Comparison of ENCODE assay signal across 7 mouse cellular contexts in the genomic region with DNA sequence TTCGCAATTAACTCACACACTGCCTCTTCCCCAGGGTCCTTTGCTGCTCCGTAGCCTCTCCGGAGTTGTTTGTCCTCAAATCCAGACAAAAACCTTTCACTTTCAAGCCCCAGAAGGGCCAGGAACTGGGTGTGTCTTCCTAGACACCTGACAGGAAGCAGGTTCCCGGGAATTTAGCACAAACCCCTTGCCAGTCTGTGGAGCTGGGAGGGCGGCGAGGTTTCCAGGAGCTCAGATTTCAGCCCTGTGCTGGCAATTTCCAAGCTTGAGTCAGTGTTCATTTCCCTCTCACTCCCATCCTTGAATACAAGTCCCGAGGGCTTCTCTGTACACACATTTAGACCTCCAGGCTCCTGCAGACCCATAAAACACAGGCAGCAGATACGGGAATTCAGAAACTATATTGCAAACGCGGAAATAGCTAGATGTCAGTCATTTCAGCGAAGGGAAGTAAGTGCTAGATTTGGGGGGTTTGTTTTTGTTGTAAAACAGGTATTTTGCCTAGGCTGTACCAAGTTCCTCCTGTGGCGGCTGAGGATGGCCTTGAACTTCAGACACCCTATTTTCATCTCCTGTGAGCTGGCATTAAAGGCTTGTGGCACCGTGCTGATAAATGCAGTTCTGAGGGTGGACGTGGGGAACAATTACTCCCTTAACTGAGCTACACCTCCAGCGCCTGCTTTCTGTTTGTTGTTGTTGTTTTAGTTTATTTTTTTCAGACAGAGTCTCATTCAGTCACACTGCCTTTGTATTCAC. TPM values are rescaled to one million over a fixed set of nuclear protein-coding genes. Genes with fewer than 3 reads are reported as not detected.
DNase-seq lines count a peak whose midpoint lies in the region; ATAC-seq and TF ChIP-seq lines count a peak whose summit lies in the region.

No protein-coding gene starts in this region.

- peaks cover 30% of the 10 kb centered on the region for H3K4me1 ChIP-seq in E14TG2a.4 (replicated peaks; ENCODE audit: low read depth, low read length)
- H3K4me1 ChIP-seq in heart, embryonic 13.5 days, result peaks cover 21% of the 10 kb centered on the region
- H3K4me1 ChIP-seq in limb, embryonic 13.5 days, result peaks cover 20% of the 10 kb centered on the region

- H3K36me3 ChIP-seq in E14TG2a.4 (ENCODE audit: insufficient read depth, low read length), result no peaks in the 10 kb centered on the region
- no peaks in the 10 kb centered on the region for H3K36me3 ChIP-seq in heart, embryonic 13.5 days
- H3K36me3 ChIP-seq in limb, embryonic 13.5 days, result no peaks in the 10 kb centered on the region

- peak; percentile 40 for DNase-seq in NIH3T3 (ENCODE audit: low read depth)
- DNase-seq in ovary, postnatal 36 days (ENCODE audit: low spot score), result no peak
- no peak for DNase-seq in spleen, postnatal 36 days (ENCODE audit: low spot score in 2 of 2)
- no peak for DNase-seq in retina, embryonic 14.5 days (ENCODE audit: low spot score)

- ATAC-seq in heart, embryonic 13.5 days (ENCODE audit: extremely low read depth, insufficient number of reproducible peaks, low FRiP score, low TSS enrichment), result no peak
- peak; percentile 84 for ATAC-seq in limb, embryonic 13.5 days (ENCODE audit: low FRiP score, low read depth)

- peak overlapping the region; percentile 33; the same call in 1 of the 2 replicates for H3K9ac ChIP-seq in heart, embryonic 13.5 days
- H3K9ac ChIP-seq in limb, embryonic 13.5 days, result no peak overlapping the region

- no peak for TF ChIP-seq CTCF in E14TG2a.4 (conservative IDR thresholded peaks at IDR 0.05; ENCODE audit: low read length)

- H3K4me3 ChIP-seq in E14TG2a.4 (replicated peaks; ENCODE audit: low read length), result peak overlapping the region; percentile 65
- H3K4me3 ChIP-seq in heart, embryonic 13.5 days, result no peak overlapping the region
- H3K4me3 ChIP-seq in limb, embryonic 13.5 days, result peak overlapping the region; percentile 28

- H3K27ac ChIP-seq in heart, embryonic 13.5 days (replicated peaks), result no peak overlapping the region
- H3K27ac ChIP-seq in limb, embryonic 13.5 days, result peak overlapping the region; percentile 69; the same call in 1 of the 2 replicates

- H3K9me3 ChIP-seq in E14TG2a.4 (ENCODE audit: low read length), result no peaks in the 10 kb centered on the region
- H3K9me3 ChIP-seq in heart, embryonic 13.5 days, result no peaks in the 10 kb centered on the region
- no peaks in the 10 kb centered on the region for H3K9me3 ChIP-seq in limb, embryonic 13.5 days

- H3K27me3 ChIP-seq in E14TG2a.4 (ENCODE audit: insufficient read depth, low read length), result no peaks in the 10 kb centered on the region
- H3K27me3 ChIP-seq in heart, embryonic 13.5 days (replicated peaks), result no peaks in the 10 kb centered on the region
- H3K27me3 ChIP-seq in limb, embryonic 13.5 days, result no peaks in the 10 kb centered on the region

- H3K4me2 ChIP-seq in heart, embryonic 13.5 days, result peak overlapping the region; percentile 42
- H3K4me2 ChIP-seq in limb, embryonic 13.5 days (replicated peaks), result peak overlapping the region; percentile 57

- WGBS in heart, embryonic 13.5 days, result 43% methylated on average over 15 of the region's 15 CpGs
- 23% methylated on average over 15 of the region's 15 CpGs for WGBS in limb, embryonic 13.5 days

RNA-seq across cellular contexts. Expression of gene Akap1, which starts 33.4 kb away (rescaled TPM):
- 31.4 and 33.7 TPM in 2 replicates for polyA plus RNA-seq in heart, embryonic 13.5 days (2015; fragmentation: Nextera tagmentation; extraction: Ambion mirVana)
- 16.2 and 16.9 TPM in 2 replicates for polyA plus RNA-seq in limb, embryonic 13.5 days (2015; fragmentation: Nextera tagmentation; extraction: Ambion mirVana)

RNA-seq across cellular contexts. Expression of gene Scpep1, which starts 57.5 kb away (rescaled TPM):
- 44.6 and 49.1 TPM in 2 replicates for polyA plus RNA-seq in heart, embryonic 13.5 days (2015; fragmentation: Nextera tagmentation; extraction: Ambion mirVana)
- 77.2 and 80.8 TPM in 2 replicates for polyA plus RNA-seq in limb, embryonic 13.5 days (2015; fragmentation: Nextera tagmentation; extraction: Ambion mirVana)
